Mouse (Mus musculus) testis, adult 2 months (tissue): ENCODE measurements around the gene Top3a.

ENCODE experiments used
- CTCF ChIP-seq: fragments of 200-500 bp; IDR thresholded peaks from 2 replicates; pipeline ENCODE4 v1.5.1; 2012; ENCODE audit warnings: low read depth, mild to moderate bottlenecking, inconsistent platforms, low read length, moderate library complexity; ENCODE audit not compliant: control insufficient read depth, insufficient read depth, insufficient replicate concordance
- POLR2A ChIP-seq: fragments of 200-500 bp; IDR thresholded peaks from 2 replicates; pipeline ENCODE4 v1.6.1; 2012; ENCODE audit warnings: low read depth, mild to moderate bottlenecking, inconsistent platforms, low read length, moderate library complexity; ENCODE audit not compliant: control insufficient read depth

DNA sequence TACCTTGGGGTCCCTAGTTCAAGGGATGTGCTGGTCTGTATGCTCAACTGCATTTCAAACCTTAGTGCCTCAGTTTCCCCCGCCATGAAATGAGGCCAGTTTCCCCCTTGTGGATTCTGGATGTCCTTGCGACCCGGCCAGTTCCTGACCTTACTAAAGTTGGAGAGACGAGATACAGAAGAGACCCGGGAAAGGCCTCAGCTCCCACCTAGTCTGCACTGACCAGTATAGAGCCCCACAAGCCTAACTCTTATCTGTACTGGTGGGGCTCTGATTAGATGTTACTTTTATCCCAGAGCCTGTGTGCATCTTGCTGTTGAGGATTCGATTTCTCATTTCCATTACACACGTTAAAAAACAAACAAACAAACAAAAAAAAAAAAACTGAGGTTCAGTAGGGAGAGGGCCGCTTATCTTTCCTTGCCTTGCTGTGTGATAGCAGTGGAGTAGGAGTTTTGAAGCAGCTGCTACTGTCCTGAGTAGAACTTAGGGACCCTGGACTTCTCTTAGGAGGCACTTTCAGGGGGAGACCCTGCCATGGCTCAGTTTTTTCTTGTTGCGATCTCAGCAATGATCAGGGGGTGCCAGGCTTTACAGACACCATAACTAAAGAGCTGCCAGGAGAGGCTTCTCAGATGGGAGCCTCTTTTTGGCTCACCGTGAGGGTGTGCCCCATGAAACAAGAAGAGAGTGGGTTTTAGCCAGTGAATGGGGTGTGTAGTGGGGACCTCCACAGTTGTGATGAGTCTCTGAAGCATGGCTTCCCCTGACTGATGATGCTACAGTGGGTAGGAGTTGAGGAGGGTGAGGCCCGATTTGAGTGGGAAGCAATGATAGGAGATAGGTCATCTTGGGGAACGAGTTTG is 76.6 kb downstream of the Top3a start:
- no peak for TF ChIP-seq POLR2A
- no peak for TF ChIP-seq CTCF
